Mouse (Mus musculus): ENCODE data around the gene Ttc7b.

DNA sequence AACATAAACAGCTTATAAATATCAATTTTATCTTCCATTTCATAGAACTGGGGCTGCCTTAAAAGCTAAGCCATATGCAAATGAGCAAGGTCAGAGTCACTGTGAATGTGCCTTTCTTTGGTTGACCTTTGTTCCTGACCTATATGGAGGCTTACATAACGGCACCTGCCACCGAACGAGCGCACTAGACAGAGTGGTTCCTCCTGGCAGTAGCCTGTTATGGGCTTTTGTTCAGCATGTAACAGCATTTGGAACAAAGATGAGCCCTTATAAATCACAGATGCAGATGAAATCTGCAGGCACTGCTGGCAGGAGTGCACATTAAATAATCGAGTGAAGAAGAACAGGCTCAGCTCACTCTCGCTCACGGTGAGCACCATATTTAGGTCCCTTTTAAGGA lies 179.0 kb downstream of the Ttc7b start:
- TF ChIP-seq CTCF (IDR thresholded peaks at IDR 0.05; ENCODE audit: control insufficient read depth, insufficient read depth, insufficient read length) (no peak), USF1 (IDR thresholded peaks at IDR 0.05; ENCODE audit: low read depth) (no peak)

All from C2C12 (cell line).